Mouse (Mus musculus) liver, embryonic 12.5 days (tissue): ENCODE measurements around the gene Rasl11b. TPM values are rescaled to one million over a fixed set of nuclear protein-coding genes. Genes with fewer than 3 reads are reported as not detected.

Experiments used
- ATAC-seq: fragments of 200-750 bp; cut with Nextera tagmentation; 2 replicates; pipeline ENCODE4 v1.8.0; 2017; ENCODE audit warnings: moderate number of reproducible peaks, mild to moderate bottlenecking, moderate library complexity
- H3K27ac ChIP-seq: fragments of 300-500 bp; sonication (generic); 2 replicates; pipeline ENCODE4 v1.5.1; 2016; ENCODE audit warnings: mild to moderate bottlenecking
- H3K27me3 ChIP-seq: fragments of 300-500 bp; sonication (generic); replicated peaks from 2 replicates; pipeline ENCODE4 v1.6.1; 2016; ENCODE audit warnings: mild to moderate bottlenecking, moderate library complexity
- H3K36me3 ChIP-seq: fragments of 300-500 bp; sonication (generic); 2 replicates; pipeline ENCODE4 v1.6.1; 2016; ENCODE audit warnings: mild to moderate bottlenecking, moderate library complexity
- H3K4me1 ChIP-seq: fragments of 300-500 bp; sonication (generic); 2 replicates; pipeline ENCODE4 v1.6.1; 2016
- H3K4me2 ChIP-seq: fragments of 300-500 bp; sonication (generic); 2 replicates; pipeline ENCODE4 v1.6.1; 2016; ENCODE audit warnings: mild to moderate bottlenecking, moderate library complexity
- H3K4me3 ChIP-seq: fragments of 300-500 bp; sonication (generic); 2 replicates; pipeline ENCODE4 v1.5.1; 2016; ENCODE audit warnings: mild to moderate bottlenecking, moderate library complexity
- H3K9ac ChIP-seq: fragments of 300-500 bp; sonication (generic); 2 replicates; pipeline ENCODE4 v1.6.1; 2016; ENCODE audit warnings: mild to moderate bottlenecking, moderate library complexity
- H3K9me3 ChIP-seq: fragments of 300-500 bp; sonication (generic); replicated peaks from 2 replicates; pipeline ENCODE4 v1.6.1; 2016; ENCODE audit warnings: mild to moderate bottlenecking, moderate library complexity
- WGBS: fragments of 180-500 bp; shearing (Covaris S2); methylation state at CpG from one replicate; pipeline ENCODE4 v1.1.7; 2016; ENCODE audit not compliant: insufficient replicate concordance; 5-methylcytosine and 5-hydroxymethylcytosine counted together
- polyA plus RNA-seq: library from polyadenylated mRNA; unstranded; fragments of >200 nt; fragmentation: Nextera tagmentation; extraction: Ambion mirVana; gene quantifications from 2 replicates; pipeline ENCODE4 v1.2.1, GENCODE M21; 2016

Gene Rasl11b
- polyA plus RNA-seq, 1 experiment from 2014 or later: 5.9 TPM

DNA sequence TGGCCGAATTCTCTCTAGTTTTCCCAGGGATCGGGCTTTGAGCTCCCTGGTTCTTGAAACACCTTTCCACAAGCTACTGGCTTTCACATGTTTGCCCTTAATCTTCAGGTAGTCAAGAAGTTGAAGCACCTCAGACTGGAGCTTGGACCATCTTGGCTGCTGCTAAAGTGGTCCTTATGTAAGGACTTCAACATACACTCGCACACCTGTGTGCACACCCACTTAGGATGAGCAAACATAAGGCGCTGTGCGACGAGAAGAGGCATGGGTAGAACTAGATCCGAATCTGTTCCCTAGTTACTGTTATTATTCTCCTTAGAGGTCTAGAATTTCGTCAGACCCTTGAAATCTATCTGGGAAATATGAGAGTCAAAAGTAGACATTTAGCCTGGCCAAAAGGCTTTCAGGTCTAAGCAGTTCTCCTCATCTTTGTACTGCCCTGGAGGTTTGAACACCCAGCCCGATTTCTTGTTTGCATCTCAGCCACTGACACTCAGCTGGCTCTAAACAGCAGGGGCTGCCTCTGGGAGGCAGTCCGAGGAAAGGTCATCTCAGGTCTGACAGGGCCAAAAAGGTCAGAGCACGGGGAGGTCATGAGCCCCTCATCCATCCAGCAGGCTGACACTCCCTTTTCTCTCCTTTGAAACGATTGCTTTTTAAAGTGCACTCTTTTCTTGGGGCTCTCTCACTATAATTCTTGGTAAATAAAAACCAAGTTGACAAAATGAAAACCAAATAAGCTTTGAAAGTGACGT lies 46.0 kb downstream of the Rasl11b start:
- Histone ChIP-seq H3K27ac (no peak overlapping the region), H3K4me3 (no peak overlapping the region), H3K9me3 (no peaks in the 10 kb centered on the region), H3K4me2 (no peak overlapping the region), H3K9ac (no peak overlapping the region), H3K27me3 (no peaks in the 10 kb centered on the region), H3K36me3 (no peaks in the 10 kb centered on the region), H3K4me1 (no peaks in the 10 kb centered on the region)
- no peak for ATAC-seq
- WGBS: 63% methylated on average over 13 of the region's 13 CpGs

DNA sequence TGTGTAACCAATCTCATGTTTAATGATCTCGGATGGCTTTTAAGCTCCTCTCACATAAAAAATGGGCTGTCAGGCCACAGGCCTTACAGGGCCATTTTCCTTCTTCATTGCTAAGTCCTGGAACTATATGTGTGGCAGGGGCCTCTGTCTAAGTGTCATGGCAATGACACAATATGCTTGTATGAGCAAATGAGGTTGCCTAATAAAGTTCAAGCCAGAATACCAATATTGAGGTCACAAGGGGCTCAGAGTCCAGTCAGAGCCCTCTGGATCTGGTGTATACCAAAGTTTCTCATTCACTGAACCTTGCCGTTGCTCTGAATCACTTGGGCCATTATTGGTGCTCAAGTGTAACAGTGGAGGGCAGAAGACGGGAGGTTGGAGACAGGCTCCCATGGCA lies 47.6 kb downstream of the Rasl11b start:
- no peaks in the 10 kb centered on the region for H3K9me3 ChIP-seq
- H3K4me3 ChIP-seq: no peak overlapping the region
- H3K27ac ChIP-seq: no peak overlapping the region
- H3K4me1 ChIP-seq: no peaks in the 10 kb centered on the region
- no peaks in the 10 kb centered on the region for H3K27me3 ChIP-seq
- no peak for ATAC-seq
- no peak overlapping the region for H3K9ac ChIP-seq
- WGBS: 61% methylated on average over 3 of the region's 3 CpGs
- H3K4me2 ChIP-seq: no peak overlapping the region
- no peaks in the 10 kb centered on the region for H3K36me3 ChIP-seq

DNA sequence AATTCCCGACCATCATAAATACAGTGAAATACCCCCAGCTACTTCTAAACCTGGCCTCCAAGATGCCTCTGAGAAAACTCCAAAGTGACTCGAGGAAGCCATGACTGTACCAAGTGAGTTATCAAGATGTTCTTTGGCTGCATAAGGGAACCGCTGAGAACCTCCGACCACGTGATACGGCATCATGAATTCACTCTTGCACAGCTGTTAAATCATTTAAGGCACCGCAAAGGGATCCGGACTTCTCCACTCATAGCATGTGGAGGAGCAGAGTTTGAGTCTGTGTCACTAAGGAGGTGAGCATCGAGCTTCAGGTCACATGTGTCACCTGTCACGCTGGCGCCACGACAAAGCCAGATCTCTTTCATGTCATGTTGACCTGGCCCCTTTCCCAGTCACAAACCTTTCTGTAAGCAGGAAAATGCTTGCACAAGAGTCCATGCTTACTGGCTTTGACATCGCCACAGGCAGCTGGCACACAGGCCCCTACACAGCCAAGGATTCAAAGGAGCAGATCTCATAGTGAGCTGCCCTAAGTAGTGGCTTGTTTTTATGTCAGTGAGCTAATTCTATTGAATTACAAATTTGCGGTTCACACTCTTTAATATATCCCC lies 49.4 kb downstream of the Rasl11b start:
- Histone ChIP-seq H3K36me3 (no peaks in the 10 kb centered on the region), H3K9me3 (no peaks in the 10 kb centered on the region), H3K4me2 (no peak overlapping the region), H3K27ac (no peak overlapping the region), H3K9ac (no peak overlapping the region), H3K4me3 (no peak overlapping the region), H3K4me1 (no peaks in the 10 kb centered on the region), H3K27me3 (no peaks in the 10 kb centered on the region)
- ATAC-seq: no peak
- 81% methylated on average over 14 of the region's 14 CpGs for WGBS

- H3K36me3 ChIP-seq: no peaks in the 10 kb centered on the region
- H3K27ac ChIP-seq: no peak overlapping the region
- no peak for ATAC-seq
Measured at GRCm38 (mm10) chr5:74245641-74246145, 50.6 kb downstream of the Rasl11b start.

GRCm38 (mm10) chr5:74246453-74246852 lies 51.4 kb downstream of the Rasl11b start:
- ATAC-seq: no peak
- no peaks in the 10 kb centered on the region for H3K36me3 ChIP-seq
- no peak overlapping the region for H3K4me3 ChIP-seq
- H3K9ac ChIP-seq: no peak overlapping the region
- WGBS: 78% methylated on average over 4 of the region's 4 CpGs
- no peaks in the 10 kb centered on the region for H3K9me3 ChIP-seq
- H3K27me3 ChIP-seq: no peaks in the 10 kb centered on the region
- H3K4me2 ChIP-seq: no peak overlapping the region
- no peak overlapping the region for H3K27ac ChIP-seq
- H3K4me1 ChIP-seq: 0 out of 2 replicates have a peak, but pooled peaks cover 5% of the 10 kb centered on the region

More at GRCm38 (mm10) chr5:74245641-74246145, 50.6 kb downstream of the Rasl11b start:
- 72% methylated on average over 8 of the region's 8 CpGs for WGBS
- Histone ChIP-seq H3K4me2 (no peak overlapping the region), H3K4me1 (0 out of 2 replicates have a peak, but pooled peaks cover 5% of the 10 kb centered on the region), H3K9me3 (no peaks in the 10 kb centered on the region), H3K27me3 (no peaks in the 10 kb centered on the region), H3K9ac (no peak overlapping the region), H3K4me3 (no peak overlapping the region)

- Histone ChIP-seq H3K9me3 (no peaks in the 10 kb centered on the region), H3K9ac (no peak overlapping the region), H3K4me2 (no peak overlapping the region), H3K27ac (no peak overlapping the region), H3K4me1 (0 out of 2 replicates have a peak, but pooled peaks cover 5% of the 10 kb centered on the region), H3K4me3 (no peak overlapping the region), H3K36me3 (no peaks in the 10 kb centered on the region), H3K27me3 (no peaks in the 10 kb centered on the region)
- no peak for ATAC-seq
- WGBS: 62% methylated on average over 3 of the region's 3 CpGs
Measured at GRCm38 (mm10) chr5:74246971-74247370, 51.9 kb downstream of the Rasl11b start.

Other genes starting within 250 kb of the Rasl11b start
- gene Usp46, start 126.9 kb upstream of the Rasl11b start, polyA plus RNA-seq: 29.5 and 31.8 TPM in 2 replicates